Mouse (Mus musculus) left cerebral cortex, adult 8-10 months (tissue): ENCODE measurements around the gene Large1. TPM values are rescaled to one million over a fixed set of nuclear protein-coding genes. Genes with fewer than 3 reads are reported as not detected.
"Not testable (repeated sequence)": the region's sequence is repeated elsewhere in the genome, so short reads cannot be mapped to it uniquely, and the experiment has no call there.

Source experiments
- DNase-seq, 2 experiments: peaks; one replicate each; pipeline ENCODE4 v3.0.0; 2022; ENCODE audit warnings: low spot score in 2 of 2
- total RNA-seq, 4 experiments: library from RNA; stranded (reverse); gene quantifications; 2 replicates each; pipeline ENCODE4 v1.2.4; 2022

The Large1 gene
- total RNA-seq, 4 experiments from 2014 or later: 119 to 146 (median 132) TPM

DNA sequence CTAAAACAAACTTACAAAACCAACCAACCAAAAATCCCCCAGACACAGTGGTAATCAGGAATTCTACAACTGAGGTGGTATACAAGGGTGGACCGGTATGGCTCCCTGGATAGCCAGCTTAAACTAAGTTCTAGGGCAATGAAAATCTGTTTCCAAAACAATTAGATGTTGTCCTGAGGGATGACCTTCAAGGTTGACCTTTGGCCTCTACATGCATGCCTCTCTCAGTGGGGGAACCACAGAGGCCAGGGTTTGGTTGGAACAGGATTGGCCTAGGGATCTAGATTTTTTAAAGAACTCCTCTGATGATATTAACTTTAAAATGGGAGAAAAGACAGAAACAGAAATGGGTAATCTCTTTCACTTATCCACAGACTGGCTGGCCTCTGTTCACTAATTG is 335.1 kb downstream of the Large1 start:
- no peak for DNase-seq

DNA sequence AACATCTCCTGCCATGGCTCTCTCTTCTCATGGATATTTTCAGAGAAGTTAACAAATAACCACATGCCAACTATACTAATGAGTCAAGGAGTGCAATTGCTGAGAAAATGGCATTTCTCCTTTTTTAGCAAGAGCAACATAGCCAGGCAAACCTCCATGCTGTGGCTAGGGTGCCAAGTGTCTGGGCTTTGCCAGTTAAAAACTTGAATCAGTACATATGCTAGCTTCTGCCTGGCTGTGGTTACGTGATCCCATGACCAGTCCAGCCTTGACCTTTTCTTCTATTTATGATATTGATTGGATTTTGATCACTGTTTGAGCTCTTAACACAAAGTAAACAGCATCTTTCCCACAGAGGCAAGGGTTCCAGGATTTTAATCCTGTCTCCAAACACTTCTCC is 335.7 kb downstream of the Large1 start:
- no peak for DNase-seq

DNA sequence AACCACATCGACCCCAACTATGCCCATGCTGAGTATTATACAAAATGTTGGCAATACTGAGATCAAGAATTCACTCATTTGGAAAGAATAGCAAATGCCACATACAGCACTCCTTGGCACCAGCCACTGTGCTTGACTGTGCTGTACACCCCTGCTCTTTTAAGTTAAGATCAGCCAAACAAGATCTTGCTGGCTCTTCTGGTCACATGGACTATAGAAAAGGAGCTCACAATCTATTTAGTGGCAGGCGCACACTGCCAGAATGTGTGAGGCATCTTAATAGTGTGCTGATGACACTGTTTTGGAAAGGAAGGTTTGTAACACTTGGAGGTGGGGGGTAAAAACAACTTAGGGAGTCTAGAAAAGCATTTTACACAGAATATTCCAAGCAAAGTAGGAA is 337.0 kb downstream of the Large1 start:
- DNase-seq: no peak

DNA sequence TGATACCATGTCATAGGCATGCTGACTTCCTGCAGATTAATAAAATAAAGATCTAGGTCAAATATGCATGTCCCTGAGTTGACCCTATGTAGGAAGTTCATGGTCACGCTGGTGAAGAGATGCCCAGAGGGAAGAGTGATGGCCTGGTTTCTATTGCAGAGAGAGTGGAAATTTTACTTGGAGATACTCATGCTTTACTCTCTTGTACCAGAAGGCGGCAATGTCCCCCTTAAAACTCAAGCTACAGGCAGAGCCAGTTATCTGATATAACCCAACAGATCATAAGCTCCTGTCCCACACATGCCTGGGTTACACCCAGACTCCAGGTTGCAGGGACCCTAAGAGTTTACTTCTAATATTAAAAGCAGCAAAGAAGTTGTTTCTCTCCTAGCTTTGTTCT is 345.9 kb downstream of the Large1 start:
- no peak for DNase-seq

DNA sequence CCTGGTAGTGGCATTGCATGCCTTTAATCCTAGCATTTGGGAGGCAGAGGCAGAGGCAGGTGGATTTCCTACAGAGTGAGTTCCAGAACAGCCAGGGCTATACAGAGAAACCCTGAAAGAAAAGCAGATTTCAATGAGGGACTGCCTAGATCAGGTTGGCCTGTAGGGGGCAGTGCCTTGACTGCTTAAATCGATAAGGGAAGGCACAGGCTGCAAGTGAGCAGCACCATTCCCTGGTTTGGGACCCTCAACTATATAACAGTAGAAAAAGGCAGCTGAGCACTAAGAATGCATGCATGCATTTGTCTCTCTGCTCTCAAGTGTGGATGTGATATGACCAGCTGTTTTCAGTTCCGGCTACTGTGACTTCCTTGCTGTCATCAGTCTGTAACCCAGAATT is 349.5 kb downstream of the Large1 start:
- no peak for DNase-seq

DNA sequence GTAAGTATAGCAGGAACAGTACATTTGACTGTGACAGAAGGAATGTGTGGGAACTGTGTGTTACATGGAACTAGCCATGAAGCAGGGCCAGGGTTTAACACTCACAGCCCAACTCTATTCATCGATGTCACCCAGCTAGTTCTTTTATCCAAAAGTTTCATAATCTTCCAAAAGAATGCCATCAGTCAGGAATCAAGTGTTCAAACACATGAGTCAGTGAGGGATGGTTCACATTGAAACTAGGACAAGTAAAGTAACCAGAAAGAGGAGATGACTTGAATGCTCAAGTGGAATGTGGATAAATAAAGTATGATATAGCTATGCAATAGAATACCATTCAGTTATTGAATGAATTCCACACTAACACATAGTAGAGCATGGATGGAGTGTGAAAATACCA is 359.5 kb downstream of the Large1 start:
- DNase-seq: no peak

DNA sequence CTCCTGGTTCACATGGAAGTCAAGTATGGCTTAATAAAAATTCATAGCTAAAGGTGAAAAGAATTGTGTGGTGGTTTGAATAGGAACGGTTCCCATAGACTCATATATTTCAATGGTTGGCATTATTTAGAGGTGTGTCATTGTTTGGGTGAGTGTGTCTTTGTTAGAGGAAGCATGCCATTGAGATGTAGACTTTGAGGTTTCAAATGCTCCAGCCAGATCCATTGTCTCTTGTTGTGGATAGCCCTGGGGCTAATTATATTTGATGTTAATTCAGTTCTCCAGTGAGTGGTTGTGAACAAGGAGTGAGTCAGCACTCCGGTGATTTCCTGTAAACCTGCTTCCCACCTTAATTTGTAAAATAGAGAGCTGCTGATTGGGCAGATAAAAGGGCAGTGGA is 362.9 kb downstream of the Large1 start:
- DNase-seq: no peak

DNA sequence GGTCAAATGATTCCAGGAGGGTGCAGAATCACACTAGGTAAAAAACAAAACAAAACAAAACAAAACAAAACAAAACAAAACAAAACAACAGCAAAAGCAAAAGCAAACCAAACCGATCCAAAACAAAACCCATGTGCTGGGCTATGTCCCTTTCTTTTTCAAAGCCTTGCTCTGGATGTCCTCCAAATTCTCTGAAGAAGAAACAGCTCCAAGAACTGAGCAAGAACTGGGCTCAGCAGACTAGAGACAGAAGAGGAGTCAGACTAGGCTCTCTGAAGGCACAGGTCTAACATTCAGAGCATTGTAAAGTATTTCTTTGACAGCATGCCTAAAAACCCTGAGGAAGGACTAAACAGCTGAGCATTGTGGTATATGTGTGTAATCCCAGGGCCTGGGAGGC is 370.5 kb downstream of the Large1 start:
- DNase-seq: no peak

DNA sequence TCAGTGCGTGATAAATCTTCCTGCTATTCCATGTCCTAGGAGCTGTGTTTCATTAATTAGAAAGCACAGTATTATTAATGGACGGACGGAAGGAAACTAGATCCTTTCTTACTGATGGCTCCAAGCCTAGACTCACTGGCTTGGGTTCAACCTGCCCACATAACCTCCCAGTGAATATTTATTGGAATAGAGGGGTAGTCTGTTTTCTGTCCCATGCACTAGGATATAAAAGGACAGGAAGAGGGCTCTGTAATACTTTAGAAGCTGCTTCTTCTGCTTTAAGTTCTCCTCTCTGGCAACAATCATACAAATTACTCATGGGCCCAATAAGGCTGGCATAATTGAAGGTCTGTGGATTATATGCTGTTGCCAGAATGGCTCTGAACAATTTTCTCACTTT is 398.3 kb downstream of the Large1 start:
- DNase-seq: no peak

DNA sequence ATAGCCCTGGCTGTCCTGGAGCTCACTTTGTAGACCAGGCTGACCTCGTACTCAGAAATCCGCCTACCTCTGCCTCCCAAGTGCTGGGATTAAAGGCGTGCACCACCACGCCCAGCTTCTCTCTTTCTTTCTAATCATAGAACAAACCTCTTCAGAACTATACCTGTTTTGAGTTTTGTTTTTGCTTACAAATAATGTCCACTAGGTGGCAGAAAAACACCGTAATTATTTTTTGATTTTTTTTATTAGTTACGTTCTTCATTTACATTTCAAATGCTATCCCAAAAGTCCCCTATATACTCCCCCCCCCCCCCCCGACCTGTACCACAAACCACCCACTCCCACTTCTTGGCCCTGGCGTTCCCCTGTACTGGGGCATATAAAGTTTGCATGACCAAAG is 411.9 kb downstream of the Large1 start:
- not testable (repeated sequence) for DNase-seq

DNA sequence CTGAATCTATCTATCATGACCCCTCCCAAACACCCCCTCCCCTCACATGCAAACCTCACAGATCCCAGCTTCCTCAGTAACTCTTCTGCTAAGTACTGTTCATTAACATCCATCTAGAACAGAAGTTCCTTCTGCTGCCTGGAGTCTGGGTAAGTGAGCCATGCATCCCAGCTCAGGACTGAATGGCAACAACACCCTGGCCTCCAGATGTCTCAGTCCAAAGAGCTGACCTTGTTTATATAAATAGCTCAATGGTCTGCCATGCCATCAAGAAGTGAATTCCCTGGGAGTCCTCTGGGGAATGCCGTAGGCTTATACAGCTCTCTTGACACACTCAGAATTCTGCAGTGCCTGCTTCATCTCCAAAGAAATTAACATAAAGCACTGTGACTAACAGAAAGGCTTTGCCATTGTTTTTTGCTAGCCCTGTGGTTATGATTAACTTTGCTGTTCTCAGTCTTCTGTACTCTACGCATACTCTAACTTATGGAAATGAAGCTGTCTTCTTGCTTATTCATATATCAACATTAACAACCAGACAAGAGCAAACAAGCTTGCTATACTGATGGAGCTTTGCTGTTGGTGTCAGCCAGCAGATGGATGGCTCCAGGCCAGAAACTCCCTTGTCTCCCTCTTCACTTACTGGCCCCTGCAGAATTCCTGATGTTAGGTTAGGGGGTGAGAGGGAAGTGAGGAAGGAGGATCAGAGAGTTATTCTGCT is 434.0 kb downstream of the Large1 start:
- no peak for DNase-seq

DNA sequence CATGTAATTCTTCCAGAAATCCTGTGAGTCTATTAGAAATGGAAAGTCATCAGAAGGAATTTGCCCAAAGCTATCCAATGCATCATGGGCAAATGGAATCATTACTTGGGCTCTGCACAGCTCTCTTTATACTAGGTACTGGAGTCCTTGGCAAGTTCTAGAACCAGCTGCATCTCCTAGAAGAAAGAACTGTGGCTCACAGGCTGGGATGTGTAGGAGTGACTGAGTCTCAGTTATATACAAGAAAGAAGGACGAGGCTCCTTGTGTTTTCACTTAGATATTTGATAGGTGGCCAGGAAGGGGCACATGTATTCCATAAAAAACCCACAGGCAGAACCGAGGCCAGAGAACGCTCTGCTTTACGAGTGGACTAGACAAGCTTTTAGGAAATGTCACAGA is 447.8 kb downstream of the Large1 start:
- DNase-seq: peak in 1 of 2 experiments; percentile 28

DNA sequence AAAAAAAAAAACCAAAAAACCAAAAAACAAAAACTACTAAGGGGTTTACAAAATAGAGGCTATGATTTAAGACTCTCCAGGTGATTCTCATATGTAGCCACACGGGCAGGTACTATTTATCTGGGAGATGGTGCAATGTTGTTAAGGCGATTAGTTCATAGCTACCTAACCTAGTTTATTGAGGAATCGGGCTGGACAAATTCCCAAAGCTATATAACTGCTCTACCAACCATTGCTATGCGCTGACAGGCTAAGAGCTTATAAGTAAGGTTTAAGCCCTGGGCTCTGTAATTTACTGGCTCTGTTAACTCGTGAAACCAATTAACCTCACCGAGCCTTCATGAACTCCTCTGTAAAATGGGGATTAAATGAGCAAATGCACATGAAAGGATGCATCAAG is 451.7 kb downstream of the Large1 start:
- no peak for DNase-seq

DNA sequence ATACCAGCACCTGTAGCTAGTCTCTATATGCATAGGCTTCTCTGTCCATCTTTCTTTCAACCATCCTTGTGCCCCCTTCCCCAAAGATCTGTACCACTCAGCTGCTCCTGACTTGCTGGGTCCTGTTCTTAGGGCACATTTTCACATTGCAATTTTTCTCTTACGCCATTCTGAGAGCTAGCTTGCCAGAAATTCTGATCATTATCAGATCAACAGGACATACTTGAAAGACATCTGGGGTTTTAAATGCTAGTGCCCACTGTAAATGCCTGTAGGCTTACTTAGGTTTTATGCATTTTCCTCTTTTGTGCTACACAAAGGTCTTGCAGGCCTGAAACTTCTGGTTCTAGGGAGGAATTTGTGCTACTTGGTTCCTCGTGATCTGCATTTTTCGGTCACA is 454.0 kb downstream of the Large1 start:
- DNase-seq: no peak

DNA sequence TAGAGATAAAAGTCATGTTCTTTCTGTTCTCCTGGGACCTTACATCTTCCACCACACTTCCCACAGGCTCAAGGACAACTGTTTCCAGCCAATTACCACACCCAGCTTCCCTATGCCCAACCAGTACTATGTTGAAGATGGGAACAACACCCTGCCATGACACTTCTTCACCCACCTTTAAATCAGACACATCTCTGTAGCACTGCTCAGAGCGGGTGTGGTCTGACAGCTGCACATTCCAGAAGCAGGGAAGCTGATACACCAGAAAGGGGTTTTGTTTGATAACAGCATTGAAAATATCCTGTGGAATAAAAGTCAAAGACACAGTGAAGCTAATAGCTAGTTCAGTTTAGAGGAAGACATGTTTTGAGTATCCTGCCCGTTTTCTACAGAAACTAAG is 470.3 kb downstream of the Large1 start:
- no peak for DNase-seq

DNA sequence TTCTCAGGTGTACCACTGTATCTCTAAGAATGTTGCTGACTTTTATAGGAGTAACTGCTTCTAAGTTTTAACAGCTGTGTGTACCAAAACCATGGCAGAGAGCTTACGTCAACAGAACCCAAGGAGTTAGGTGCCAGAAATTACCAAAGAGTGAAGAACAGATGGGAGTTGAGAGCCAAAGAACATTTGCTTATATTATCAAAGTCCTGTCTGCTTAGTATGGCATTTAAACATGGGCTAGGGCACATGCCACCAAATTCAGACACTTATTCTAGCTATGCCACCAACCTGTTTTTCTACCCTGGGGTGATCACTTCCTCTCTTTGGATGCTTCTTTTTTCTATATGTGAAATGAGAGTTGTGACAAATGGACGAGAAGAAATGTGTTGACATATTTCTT is 479.9 kb downstream of the Large1 start:
- DNase-seq: no peak

DNA sequence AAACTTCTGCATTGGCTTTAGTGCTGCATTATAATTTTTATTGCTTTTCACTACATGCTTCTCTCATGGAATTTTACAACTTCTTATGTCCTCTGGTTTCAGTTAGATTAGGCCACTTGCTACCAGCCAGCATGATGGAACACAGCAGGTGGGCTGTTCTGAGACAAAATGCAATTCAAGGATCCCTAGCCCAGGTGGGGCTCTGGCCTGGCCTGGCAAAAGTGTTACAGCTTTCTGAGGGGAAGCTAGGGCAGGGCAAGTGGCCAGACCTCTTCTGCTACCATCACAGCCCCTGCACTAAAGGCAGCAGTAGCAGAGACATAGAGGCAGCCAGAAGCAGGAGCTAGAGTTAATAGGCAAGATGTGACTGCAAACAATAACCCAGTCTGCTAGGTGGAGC is 506.5 kb downstream of the Large1 start:
- DNase-seq: no peak

DNA sequence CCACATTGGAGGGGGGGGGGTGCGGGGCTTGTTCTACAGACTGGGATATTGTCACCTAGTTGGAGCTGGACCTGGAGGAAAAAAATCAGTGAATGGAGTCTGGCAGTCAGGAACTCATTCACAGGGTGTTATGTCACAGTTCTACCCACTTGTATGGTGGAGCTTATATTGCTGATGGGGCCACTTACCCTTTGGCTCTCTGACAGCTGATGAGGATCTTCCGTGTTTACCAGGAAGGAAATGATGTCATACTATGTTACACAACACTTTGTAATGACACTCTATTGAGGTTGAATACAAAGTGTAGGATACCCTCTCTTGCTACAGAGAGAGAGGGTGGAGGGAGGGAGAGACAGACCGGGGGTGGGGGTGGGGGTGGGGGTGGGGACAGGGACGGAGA is 517.5 kb downstream of the Large1 start:
- no peak for DNase-seq

DNA sequence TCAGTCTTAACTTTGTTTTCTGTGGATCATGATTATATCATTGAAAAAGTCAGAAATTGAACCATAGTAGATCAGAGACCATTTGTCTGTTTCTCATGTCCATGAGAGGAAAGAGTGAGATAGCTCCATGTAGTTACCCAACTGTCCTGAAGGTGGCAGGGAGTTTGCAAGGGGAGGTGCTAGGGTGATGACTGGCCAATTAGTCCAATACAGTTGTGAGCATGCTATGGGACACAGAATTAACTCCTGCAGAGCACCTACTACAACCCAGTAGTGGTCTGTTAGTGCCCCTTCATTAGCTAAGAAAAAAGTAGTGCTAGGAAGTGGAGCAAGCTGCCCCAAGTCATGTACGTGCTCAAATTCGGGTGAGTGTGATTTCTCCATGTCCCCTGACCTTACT is 520.2 kb downstream of the Large1 start:
- DNase-seq: no peak

DNA sequence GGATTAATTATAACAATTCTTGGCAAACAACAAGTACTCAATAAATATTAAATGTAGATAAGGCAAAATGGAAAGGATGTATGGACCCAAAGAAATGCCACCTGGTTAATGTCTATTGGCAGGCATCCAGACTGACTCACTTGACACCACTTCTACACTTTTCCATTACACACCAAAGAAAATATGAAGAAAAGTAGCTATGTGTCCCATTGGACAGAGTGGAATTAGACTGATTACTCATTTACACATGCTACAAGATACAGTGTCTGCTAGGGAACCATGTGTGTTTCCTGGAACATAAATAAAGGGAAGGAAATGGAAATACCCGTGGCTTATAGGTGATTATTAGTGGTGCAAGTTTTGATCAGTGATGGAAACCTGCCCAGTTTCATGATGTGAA is 521.0 kb downstream of the Large1 start:
- DNase-seq: no peak

DNA sequence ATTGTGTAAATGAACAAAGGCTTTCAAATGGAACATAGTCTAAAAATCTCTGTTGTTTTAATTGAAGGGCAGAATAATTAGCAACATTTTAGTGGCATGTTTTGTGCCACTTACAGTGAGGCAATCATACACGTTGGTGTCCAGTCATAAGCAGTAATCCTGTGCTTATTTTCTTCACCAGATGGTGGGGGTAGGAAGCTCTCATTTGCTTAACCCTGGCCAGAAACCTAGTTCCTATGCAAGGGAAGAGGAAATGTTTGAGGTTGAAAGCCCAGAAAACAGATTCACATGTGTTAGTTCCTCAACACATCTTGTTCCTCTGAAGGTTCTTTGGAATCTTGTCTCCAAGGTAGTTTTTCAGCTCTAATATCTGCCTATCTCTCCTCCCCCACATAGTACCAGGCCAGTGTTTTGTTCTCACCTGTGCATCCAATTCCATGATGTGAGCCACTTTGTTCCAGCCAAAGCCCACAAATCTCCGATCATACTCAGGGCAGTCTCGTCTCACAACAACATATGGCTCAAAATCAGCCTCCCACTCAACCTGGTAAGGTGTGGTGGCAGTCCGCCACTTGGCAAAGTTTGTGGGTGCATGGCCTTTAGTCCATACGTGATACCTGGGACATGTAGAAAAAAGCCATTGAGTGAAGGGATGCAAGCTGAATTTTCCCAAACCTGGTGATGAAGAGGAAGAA is 535.5 kb downstream of the Large1 start:
- no peak for DNase-seq

DNA sequence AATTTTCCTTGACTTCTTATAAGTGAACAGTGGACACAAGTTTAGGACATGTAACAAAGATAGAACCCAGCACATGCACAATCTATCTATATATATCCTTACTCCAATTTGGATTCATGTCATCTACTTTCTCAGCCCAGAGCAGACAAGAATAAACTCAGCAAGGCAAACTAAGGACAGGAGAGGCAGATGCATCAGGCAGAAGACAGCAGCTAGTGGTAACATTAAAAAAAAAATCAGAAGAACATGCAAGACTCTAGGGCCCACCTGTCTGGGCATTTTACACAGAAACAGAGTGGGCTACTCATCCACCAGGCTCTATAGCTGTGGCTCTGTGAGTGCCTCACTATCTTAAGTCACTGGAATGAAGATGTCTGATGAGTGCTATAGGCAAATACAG is 536.7 kb downstream of the Large1 start:
- no peak for DNase-seq

DNA sequence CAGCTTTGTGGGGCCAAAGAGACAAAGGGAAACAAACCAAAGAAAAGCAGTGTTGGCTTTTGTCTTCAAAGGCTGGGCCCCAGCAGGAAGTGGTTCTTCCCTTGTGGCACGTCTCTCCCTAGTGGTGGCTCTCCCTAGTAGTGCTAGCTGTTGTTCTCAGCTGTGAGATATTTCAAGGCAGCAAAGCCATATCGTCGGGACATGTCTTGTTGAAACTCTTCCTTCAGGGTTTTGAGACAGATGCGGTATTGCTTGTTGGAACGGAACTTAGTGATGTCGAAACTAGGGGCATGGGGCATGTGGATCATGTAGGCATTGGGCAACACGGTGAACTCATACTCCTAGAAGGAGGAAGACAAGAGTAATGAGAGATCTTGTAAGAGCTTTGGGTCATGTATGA is 537.7 kb downstream of the Large1 start:
- no peak for DNase-seq
